Mouse (Mus musculus) adrenal gland, postnatal 10 days (tissue): ENCODE measurements at regions not wholly inside any gene's neighbourhood (a gene's known extent, or its start where the extent isn't known, plus 50 kb on each side); places are given as distances from the start of the nearest gene placed in this dataset.
A peak's percentile ranks its signal among the peaks of the same experiment; 100 is the strongest.

ENCODE experiments used
- DNase-seq: peaks from one replicate; pipeline ENCODE4 v3.0.0; 2021; ENCODE audit warnings: mixed read lengths

DNA sequence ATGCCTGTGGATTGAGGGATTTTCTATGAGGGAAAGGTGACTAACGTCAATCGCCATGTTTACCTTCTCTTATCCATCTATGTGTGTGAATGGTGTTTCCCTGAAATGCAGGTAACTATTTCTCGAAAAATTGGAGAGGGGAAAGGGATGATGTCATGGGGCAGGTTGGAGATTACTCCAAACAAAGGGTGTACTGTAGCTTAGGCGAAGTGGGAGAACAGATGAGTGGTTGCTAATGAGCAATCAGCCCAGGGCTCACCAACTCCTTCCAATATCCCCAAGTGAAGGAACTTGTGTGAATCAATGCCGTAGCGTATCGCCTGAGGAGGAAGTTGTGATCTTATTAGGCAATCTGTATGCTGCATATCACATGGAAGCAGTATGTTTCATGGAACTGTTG lies 133.2 kb downstream of the Klf5 start:
- DNase-seq, result no peak

DNA sequence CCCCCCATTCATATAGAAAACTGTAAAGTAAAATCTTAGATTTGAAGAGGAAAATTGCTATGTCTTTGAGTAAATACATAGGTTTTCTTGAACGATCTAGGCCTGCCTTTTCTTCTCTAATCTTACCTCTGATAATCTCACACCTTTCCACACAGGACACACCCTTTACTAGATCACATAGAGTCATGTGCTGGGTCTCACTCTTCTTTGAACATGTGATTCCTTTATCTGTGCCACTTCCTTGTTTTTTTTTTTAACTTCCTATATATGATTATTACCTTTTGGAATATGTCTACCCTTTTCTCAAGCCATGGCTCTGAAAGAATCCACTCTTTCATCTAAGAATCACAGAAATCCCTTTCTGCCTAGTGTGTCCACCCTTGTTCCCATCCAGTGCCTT lies 136.2 kb downstream of the Klf5 start:
- DNase-seq, result no peak

DNA sequence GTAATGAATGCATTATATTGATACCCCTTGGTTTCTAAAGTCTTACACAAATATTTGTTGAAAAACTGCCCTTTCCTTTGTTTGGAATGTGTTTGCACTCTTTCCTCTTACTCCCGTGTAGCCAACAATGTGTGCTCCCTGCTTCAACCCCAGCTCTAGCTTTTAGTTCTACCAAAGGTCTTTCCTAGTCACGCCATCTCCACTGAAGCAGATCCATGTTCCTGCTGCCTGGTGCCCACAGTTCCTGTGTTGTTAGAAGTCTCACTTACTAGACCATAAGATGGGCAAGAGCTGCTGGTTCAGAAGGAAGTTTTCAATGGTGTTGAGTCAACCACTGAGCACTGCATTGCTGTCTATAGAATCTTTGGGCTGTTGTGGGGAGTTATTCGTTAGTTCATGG lies 137.0 kb downstream of the Klf5 start:
- no peak for DNase-seq

DNA sequence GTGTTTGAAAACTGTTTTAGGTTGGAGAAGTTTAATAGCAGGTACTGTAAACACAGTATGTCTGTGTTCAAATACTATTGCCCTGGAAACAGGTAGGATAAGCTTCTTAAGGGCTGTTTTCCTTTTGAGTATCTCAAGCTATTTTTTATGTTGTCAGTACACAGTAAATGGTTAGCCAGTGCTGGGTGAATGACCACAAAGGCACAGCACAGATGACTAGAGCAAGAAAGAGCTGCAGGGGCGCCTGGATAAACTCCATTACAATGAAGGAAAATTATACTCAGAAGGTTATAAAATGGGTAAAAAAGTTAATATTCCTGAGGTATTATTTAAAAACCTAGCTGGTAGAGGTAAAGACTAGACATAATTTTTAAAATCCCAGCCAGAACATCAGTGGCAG lies 137.6 kb downstream of the Klf5 start:
- DNase-seq, result no peak

DNA sequence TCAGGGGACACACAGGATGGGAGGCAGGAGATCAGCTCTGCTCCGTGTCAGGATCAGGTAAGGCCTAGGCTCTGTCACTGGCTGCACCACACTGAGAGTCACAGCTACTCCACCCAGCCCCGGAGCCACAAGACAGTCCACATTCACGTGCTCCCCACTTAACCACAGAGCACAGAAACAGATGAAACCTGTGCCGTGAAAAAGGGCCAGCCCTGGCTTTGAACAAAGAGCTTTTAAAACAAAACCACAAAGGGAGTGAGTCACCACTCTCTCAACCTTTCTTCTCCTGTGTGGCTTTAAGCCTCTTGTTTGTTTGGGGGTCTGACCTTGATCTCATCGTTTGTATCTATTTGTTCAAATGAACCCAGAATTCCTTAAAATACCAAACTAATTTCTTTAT lies 150.6 kb downstream of the Klf5 start:
- no peak for DNase-seq

DNA sequence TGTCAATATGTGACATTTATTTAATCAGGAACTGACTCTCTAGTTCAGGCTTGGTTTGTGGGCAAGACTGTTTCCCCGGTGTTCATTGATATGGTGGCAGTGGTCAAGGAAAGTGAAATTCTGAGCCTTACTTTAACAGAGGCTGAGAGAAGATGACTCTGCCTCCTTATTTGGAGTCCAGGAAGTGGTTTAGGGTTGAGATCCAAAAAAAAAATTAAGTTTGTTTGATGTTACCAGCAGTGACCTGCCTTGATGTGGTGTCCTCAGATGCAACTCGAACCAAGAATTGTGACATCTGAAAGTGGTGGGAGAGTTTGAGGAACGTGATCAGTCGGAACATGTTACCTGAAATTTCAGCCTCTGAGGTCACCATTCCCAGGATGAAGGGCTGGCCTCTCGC lies 151.4 kb downstream of the Klf5 start:
- DNase-seq, result no peak

DNA sequence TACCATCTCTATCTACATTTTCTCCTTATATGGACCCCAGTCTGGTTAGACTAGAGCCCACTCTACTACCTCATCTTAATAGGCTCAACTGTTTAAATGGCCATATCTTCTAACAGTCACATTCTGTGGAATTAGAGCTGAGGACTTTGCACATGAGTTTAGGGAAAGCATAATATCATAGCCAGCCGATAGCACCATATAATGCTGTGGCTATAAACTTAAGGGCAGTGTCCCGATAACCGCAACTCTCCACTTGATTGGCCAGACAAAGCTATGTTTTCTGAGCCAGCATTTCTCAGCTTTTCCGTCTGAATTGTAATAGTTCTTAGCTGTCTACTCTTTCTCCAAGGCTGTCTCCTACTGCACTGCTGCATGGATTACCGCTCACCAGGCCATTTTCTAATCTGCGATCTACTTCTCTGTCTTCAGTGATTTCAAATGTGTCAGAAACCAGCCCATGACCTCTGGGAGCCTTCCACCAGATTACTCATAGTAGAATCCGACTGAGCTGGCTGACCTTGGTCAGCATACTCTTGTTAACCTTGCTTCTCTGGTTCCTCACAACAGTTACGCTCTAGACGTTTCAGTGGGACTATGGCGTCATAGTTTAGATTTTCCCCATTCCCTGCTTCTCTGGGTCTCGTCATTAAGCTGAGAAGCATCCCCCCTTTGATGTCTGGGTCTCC lies 152.8 kb downstream of the Klf5 start:
- DNase-seq, result peak; percentile 45

DNA sequence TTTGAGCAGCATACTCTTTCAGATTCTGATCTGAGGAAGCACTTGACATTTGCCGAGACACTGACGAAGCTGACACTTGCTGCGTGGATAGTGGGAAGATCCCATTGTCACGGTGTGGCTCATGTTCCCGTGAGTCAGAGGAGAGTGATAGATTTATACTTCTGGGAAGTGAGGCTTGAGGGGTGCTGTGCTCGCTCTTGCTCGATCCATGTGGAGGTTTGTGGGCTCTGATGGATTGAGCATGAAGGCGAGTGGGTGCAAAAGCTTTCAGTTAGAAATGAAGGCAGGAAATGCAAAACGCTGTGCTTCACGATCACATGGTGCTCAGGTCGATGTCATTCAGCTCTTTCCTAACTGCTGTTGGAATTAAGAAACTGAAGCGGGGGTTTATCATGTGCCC lies 155.4 kb downstream of the Klf5 start:
- DNase-seq, result no peak

DNA sequence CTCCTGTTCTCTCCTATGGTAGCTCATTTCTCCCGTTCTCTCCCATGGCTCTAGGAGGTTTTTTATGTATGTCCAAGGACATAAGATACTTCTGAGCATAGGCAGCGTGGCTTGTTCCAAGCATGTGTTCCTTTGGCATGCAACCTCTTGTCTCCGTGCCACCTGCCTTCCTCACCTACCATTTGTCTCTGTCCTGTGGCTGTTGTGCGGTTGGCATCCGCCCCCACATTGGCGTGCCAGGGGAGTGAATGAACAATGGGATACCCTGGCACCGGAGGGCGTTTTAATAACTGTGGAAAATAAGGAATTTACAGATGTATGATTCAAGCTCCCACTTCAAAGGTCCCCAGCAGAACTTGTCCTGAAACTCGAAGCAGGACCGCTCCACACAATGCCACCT lies 158.1 kb downstream of the Klf5 start:
- no peak for DNase-seq

DNA sequence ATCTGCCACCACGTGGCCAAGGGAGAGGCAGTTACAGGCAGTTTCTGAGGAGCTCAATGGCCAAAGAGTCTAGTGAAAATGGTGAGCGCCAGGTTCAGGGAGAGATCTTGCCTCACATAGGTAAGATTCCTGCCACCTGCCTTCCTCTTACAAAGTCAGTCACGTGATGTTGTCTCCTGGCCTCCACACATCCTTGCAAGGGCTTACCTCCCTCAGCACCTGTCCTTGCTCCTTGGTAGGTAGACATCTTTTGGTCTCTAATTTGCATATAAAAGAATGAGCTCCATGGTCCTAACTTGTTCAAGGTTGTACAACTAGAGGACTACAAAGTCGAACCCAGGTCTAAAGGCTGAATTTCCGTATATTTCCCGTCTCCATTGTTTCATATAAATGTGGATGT lies 159.1 kb downstream of the Klf5 start:
- DNase-seq, result no peak

DNA sequence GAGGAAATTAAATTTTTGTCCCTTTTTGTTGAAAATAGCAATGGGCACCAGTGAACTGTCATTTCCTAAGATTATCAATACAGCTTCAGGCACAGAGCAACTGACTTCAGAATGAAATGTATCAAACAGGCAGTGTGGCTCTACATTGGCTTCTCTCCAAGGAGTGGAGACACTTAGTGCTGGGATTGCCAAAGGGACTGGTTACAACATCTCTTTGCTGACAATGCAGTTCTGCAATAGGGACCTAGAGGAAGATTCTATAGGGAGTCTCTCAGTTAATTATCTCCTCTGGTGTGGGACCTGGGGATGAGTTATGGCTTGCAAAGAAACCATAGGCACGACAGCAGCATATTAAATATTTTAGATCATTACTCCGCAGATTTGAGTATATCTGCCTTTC lies 173.6 kb downstream of the Klf5 start:
- peak; percentile 53 for DNase-seq

DNA sequence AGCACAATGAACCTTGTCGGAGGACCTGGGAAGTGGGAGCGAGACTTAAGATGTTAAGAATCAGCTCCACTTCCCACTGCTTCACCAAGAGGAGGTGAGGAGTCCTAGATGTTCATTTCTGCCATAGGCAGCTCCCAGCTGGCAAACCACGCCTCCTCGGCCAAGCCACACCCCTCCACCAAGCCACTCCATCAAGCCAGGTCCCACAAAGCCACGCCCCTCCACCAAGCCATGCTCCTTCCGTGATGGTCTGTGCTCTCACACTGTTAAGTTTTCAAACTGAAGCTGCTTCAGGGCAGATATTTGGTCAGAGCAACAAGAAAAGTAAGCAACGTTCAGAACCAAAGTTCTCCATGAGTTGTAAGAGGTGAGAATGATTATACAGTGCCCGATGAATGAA lies 176.8 kb downstream of the Klf5 start:
- DNase-seq, result no peak

DNA sequence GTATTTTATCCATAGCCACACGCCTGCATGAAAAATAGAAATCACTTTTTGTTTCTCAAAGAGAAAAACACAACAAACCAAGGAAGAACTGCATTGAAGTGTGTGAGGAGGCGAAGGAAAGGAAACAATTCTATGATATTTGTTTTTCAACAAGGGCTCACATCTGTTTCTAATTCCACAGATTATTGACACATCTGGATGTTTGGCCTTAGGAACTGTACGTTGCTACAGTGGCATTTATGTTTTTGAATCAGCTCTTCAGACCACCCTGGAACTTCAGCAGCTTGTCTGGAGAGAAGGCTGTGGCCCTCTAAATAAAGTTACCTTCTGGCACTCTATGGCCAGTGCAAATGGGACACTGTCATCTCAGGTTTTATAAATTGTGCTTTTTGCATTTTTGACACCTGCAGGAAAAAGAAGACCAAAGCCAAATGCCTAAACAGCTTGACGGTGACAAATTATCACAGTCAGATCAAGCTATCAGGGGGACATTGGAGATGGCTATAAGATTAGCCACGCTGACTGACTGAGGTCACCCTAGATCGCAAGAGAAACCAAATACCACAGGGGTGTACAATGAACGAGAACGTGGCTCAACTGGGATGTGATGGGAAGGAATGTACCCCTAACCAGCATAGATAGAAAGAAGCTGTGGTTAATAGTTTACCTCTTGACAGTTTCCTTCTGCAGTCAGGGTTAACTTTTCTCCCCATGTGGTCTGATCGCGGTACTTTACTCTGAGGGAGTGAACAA lies 182.0 kb downstream of the Klf5 start:
- no peak for DNase-seq

DNA sequence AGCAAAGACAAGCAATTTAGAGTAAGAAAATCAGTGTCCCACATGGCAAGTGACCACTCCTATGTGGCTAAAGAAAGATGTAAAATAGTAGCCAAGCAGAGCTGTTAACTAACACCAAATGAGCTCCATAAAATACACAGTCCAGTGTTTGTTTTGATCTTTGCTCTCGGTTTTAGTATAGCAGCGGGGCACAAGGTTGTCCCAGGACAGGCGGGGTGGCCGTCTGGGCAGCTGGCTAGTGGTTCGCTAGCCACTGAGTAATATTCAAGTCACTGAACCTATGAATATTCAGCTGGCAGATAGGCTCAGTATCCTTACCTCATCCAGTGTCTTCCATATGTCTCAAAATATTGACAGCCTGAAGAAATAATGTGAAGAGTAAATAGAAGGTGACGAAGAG lies 189.5 kb downstream of the Klf5 start:
- DNase-seq, result no peak

DNA sequence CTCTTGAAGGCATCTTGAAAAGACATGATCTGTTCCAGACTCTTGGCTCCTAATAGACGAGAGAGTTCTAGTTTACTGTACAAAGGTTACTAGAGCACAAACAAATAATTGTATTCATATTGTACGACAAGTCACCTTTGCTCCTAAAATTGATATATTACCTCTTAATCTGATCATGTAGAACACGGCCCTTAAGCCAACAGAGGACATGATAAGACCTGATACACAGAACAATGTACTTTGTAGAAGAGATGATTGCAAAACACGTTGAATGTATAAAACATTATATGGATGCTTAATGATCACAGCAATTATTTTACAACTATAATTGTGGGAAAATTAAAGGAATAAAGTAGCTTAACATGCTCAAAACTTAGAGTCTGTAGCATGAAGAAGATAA lies 194.7 kb downstream of the Klf5 start:
- no peak for DNase-seq

DNA sequence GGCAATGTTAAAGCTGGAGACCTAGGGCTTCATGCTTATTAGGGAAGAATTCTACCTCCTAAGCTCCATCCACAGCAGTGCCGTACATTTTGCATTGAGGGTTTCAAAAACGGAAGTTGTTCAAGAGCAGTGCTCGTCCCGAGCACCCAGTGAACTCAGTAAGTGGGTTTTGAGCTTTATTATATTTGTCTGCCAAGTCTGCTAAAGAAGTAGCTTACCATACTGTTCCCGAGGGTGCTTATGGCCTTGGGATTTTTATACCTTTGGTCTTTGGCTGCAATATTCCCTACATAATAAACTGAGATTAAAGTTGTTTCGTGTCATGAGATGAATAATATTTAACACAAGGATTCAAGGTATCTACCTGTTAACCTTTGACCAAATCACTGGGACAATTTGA lies 195.2 kb downstream of the Klf5 start:
- DNase-seq, result no peak

DNA sequence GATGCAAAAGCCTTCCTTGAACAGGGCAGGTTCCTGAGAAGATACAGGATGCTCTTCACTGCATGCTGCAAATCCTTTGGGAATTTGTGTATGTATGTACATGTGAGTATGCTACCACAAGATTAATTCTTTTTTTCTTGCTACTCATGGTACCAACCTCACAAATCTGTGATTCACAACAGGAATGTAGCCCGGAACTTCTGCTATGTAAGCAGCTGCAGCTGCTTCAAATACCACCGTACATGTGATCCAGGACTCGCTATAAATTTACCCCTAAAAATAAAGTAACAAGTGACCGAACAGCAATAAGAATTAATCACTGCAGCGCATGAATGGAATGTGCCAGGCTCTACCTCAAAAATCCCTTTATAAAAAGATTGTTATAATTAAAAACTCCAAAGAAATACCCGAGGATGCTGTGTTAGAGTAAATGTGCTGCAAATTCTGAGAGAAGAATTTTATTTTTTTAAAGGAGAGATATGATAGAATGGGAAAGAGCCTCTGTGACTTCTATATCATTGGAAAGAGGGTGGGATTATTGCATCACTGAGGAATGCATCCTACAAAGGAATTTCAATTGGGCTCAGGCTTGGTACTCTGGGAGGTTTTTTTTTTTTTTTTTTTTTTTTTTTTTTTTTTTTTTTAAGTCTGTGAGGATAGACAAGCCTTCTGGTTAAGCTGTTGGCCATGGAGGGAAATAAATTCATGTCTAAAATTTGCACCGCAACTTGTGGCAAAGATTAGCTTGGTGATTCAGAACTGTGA lies 201.2 kb downstream of the Klf5 start:
- no peak for DNase-seq

DNA sequence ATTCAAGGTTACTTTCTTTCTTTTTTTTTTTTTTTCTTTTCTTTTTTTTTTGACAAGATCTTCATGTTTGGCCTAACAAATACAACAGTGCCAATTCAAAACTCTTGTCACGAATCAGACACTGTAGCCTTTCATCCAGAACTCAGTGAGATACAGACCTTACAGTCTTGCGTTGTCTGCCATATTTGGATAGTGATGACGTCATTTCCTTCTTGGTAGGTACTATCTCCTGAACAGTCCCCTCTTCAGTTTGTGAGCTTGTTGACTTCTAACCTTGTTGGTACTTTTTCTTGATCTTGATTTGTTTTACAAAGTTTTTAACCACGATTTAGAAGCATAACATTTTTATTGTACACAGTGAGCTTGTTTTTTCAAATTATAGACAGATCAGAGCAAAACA lies 206.4 kb downstream of the Klf5 start:
- no peak for DNase-seq

DNA sequence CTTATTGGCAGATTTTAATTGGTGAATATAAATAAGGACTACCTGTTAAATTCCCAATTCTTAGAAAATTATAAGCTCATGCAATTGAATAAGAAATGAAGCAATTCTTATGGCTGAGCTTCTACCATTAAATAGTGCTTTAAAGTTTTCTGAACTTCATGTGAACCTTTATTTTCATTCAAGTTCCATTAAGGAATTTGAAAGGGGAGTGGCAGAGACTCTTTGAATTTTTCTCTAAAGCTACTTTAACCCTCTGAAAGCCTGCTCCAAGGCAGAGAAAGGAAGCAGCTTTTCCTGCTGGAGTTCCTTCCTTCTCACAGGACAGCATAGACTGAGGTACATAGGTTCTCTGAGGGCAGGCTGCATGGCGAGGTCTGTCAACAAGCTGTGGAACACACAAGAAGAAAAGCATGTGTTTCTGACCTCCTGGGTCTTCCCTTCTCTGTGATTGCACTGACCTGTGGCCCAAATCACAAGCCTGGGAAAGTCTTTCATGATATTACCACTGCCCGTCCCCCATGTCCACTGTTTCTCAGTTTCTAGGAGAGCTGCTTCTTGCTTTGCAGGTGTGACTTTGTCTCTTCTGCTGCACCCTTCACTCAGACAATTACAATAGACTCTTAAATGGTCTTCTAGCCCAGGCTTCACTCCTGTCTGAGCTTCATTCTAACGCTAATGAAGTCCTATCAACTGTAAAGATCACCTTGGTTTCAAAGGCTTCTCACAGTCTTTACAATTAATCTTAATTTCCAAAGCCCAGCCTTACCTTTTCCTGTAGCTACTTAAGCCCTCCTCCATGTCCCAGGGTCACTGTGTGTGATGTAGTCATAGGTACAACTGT lies 211.4 kb downstream of the Klf5 start:
- no peak for DNase-seq

DNA sequence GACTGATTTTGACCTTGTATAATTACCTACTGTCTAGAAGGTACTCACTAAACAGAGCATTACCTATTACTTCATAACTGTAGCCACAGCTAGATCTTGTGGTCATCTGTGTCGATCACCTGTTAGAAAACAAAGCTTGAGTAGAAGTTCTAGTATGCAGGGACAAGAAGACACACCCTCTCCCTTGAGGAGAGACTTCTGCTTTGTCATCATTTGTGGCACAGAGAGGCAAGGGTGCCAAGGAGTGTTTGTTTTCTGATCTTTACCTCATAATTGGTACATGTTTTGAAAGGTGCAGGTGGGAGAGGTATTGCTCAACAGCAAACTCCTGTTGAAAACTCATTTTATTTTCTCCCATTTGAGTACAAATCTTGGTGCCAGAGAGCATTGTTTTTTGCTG lies 217.0 kb downstream of the Klf5 start:
- no peak for DNase-seq

DNA sequence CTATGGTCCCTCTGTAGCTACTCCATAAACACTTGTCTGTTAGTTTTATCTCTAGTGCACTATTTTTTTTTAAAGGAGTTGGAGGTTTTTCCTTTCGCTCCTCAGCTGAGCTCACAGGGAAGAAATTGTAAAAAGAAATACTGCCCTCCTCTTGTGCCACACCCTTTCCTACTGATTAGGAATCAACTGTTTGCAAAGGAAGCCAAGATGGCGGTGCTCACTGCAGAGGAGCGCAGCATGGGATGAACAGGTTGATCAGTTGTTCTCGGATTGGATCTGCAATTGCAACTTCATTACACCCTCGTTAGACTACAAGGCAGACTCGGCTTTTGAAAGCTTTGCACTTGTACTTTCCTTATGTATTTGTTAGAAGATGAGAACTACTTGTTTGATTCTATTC lies 218.2 kb downstream of the Klf5 start:
- no peak for DNase-seq

DNA sequence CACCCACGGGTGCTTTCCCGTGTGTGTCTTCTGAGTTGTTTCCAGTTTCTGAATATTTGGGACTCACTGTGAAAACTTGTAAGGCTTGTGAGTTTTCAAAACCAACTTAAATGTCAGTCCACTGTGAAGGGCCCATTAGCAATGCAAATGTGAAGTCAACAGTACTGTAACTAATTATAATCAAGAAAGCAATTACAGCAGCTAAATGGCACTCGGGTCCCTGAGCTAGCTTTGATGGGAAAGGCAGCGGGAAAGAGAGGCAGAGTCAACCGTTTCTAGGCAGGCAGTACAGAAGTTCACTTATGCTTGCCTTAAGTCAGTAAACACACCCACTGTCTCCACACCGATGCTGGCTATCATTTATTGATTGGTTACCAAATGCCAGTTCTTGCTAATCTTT lies 221.9 kb downstream of the Klf5 start:
- DNase-seq, result no peak
